Mouse (Mus musculus) neural tube, embryonic 11.5 days (tissue): ENCODE data around the gene Slit3. TPM values are rescaled to one million over a fixed set of nuclear protein-coding genes. Genes with fewer than 3 reads are reported as not detected.

Source experiments
- ATAC-seq: fragments of 200-750 bp; cut with Nextera tagmentation; 2 replicates; pipeline ENCODE4 v1.8.0; 2017; ENCODE audit warnings: moderate number of reproducible peaks, mild to moderate bottlenecking, moderate TSS enrichment, moderate library complexity; ENCODE audit not compliant: insufficient read depth, low FRiP score, low TSS enrichment
- DNase-seq: peaks from one replicate; pipeline ENCODE4 v3.0.0-alpha.2; 2015; ENCODE audit warnings: low spot score
- H3K27ac ChIP-seq: fragments of 300-500 bp; sonication (generic); 2 replicates; pipeline ENCODE4 v1.5.1; 2014; ENCODE audit warnings: low read depth, mild to moderate bottlenecking, low read length
- H3K27me3 ChIP-seq: fragments of 300-500 bp; sonication (generic); 2 replicates; pipeline ENCODE4 v1.6.1; 2014; ENCODE audit warnings: mild to moderate bottlenecking, low read length, mixed read lengths; ENCODE audit not compliant: control insufficient read depth, insufficient read depth
- H3K36me3 ChIP-seq: fragments of 300-500 bp; sonication (generic); 2 replicates; pipeline ENCODE4 v1.6.1; 2014; ENCODE audit warnings: mild to moderate bottlenecking, low read length, moderate library complexity, mixed read lengths; ENCODE audit not compliant: control insufficient read depth, insufficient read depth
- H3K4me1 ChIP-seq: fragments of 300-500 bp; sonication (generic); 2 replicates; pipeline ENCODE4 v1.6.1; 2014; ENCODE audit warnings: low read length, mixed read lengths; ENCODE audit not compliant: control insufficient read depth, insufficient read depth
- H3K4me2 ChIP-seq: fragments of 300-500 bp; sonication (generic); 2 replicates; pipeline ENCODE4 v1.6.1; 2014; ENCODE audit warnings: low read depth, mild to moderate bottlenecking, moderate library complexity
- H3K4me3 ChIP-seq: fragments of 300-500 bp; sonication (generic); 2 replicates; pipeline ENCODE4 v1.5.1; 2014; ENCODE audit warnings: low read depth, low read length
- H3K9ac ChIP-seq: fragments of 300-500 bp; sonication (generic); 2 replicates; pipeline ENCODE4 v1.6.1; 2014; ENCODE audit warnings: mild to moderate bottlenecking, low read length
- H3K9me3 ChIP-seq: fragments of 300-500 bp; sonication (generic); 2 replicates; pipeline ENCODE4 v1.6.1; 2016; ENCODE audit warnings: low read length; ENCODE audit not compliant: control insufficient read depth
- WGBS: fragments of 180-500 bp; shearing (Covaris S2); extraction: QIAGEN DNeasy Blood & Tissue Kit; methylation state at CpG from one replicate; pipeline ENCODE4 v1.1.7; 2014; 5-methylcytosine and 5-hydroxymethylcytosine counted together
- polyA plus RNA-seq: library from polyadenylated mRNA; unstranded; fragments of >200 nt; fragmentation: Nextera tagmentation; extraction: Ambion mirVana; gene quantifications from 2 replicates; pipeline ENCODE4 v1.2.1, GENCODE M21; 2014

Slit3 gene
- polyA plus RNA-seq, 1 experiment from 2014 or later = 41.3 TPM

GRCm38 (mm10) chr11:35603946-35604345 lies 482.9 kb downstream of the Slit3 start:
- Histone ChIP-seq H3K36me3 (peaks cover 2% of the 10 kb centered on the region; the same call in 1 of the 2 replicates), H3K9me3 (no peaks in the 10 kb centered on the region), H3K27ac (no peak overlapping the region), H3K27me3 (no peaks in the 10 kb centered on the region), H3K4me1 (peaks cover 5% of the 10 kb centered on the region; the same call in 1 of the 2 replicates), H3K4me2 (no peak overlapping the region), H3K4me3 (no peak overlapping the region), H3K9ac (no peak overlapping the region)
- no peak for DNase-seq
- no peak for ATAC-seq
- 78% methylated on average over 6 of the region's 6 CpGs for WGBS

- H3K4me2 ChIP-seq = no peak overlapping the region
- peaks cover 5% of the 10 kb centered on the region; the same call in 1 of the 2 replicates for H3K4me1 ChIP-seq
- H3K27ac ChIP-seq = no peak overlapping the region
- ATAC-seq = no peak
- WGBS = 83% methylated on average over 18 of the region's 18 CpGs
- no peaks in the 10 kb centered on the region for H3K27me3 ChIP-seq
- H3K36me3 ChIP-seq = peaks cover 2% of the 10 kb centered on the region; the same call in 1 of the 2 replicates
- no peak overlapping the region for H3K9ac ChIP-seq
- H3K4me3 ChIP-seq = no peak overlapping the region
- no peak for DNase-seq
- H3K9me3 ChIP-seq = no peaks in the 10 kb centered on the region
Measured at GRCm38 (mm10) chr11:35604848-35605790, 484.1 kb downstream of the Slit3 start.

DNA sequence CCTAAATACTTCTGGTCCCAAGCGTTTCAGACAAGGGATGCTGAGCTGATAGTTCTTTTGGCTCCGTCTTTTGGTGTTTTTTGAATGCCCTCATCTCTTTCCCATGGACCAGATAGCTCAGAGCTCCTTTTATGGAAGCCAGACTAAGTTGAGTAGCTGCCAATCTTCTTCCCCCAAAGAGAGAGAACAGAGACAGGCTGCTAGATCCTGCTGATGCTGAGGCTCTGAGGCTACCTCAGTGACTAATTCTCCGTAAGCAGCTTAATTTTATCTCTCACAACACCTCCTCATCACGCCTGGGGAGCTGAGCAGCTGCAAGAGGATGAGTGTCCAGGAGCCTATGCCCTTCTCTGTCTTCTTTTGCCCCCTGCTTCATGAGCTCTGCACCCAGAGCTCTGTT lies 486.2 kb downstream of the Slit3 start:
- Histone ChIP-seq H3K9me3 (no peaks in the 10 kb centered on the region), H3K27me3 (no peaks in the 10 kb centered on the region), H3K36me3 (peaks cover 2% of the 10 kb centered on the region; the same call in 1 of the 2 replicates), H3K9ac (no peak overlapping the region), H3K4me3 (no peak overlapping the region), H3K4me1 (peaks cover 6% of the 10 kb centered on the region; the same call in 1 of the 2 replicates), H3K4me2 (no peak overlapping the region), H3K27ac (no peak overlapping the region)
- ATAC-seq = no peak
- 87% methylated on average over 4 of the region's 4 CpGs for WGBS
- no peak for DNase-seq

GRCm38 (mm10) chr11:35608794-35609193 lies 487.8 kb downstream of the Slit3 start:
- peaks cover 2% of the 10 kb centered on the region; the same call in 1 of the 2 replicates for H3K36me3 ChIP-seq
- WGBS = 64% methylated on average over 5 of the region's 5 CpGs
- no peaks in the 10 kb centered on the region for H3K9me3 ChIP-seq
- H3K27ac ChIP-seq = no peak overlapping the region
- ATAC-seq = no peak
- DNase-seq = no peak
- no peak overlapping the region for H3K9ac ChIP-seq
- H3K4me2 ChIP-seq = no peak overlapping the region
- H3K4me1 ChIP-seq = 0 out of 2 replicates have a peak, but pooled peaks cover 4% of the 10 kb centered on the region
- no peaks in the 10 kb centered on the region for H3K27me3 ChIP-seq
- no peak overlapping the region for H3K4me3 ChIP-seq

DNA sequence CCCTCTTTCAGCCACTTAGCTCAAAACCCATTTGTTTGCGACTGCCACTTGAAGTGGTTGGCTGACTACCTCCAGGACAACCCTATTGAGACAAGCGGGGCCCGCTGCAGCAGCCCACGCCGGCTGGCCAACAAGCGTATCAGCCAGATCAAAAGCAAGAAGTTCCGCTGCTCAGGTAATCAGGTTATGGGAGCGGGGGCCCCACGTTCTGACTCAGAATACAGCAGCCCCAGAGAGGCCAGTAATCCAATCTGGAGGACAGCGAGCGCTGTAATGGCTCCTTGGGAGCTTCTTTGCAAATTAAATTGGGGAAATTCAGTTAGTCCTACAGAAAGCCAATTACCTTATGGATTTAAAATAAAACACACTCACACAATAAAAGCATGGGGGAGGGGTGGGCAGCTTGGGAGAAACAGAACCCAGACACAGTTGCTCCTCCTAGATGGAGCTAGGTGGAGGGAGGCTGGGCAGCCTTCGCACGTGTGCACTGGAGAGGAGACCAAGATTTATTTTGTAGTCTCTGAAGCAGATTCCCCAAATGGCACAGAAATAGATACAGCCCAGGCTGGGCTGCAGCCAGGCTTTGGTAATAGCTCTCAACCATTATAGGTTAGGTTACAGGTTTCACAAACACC lies 491.4 kb downstream of the Slit3 start:
- H3K27me3 ChIP-seq = no peaks in the 10 kb centered on the region
- no peak for DNase-seq
- no peak overlapping the region for H3K9ac ChIP-seq
- no peaks in the 10 kb centered on the region for H3K9me3 ChIP-seq
- no peak overlapping the region for H3K27ac ChIP-seq
- H3K4me1 ChIP-seq = 0 out of 2 replicates have a peak, but pooled peaks cover 4% of the 10 kb centered on the region
- H3K36me3 ChIP-seq = no peaks in the 10 kb centered on the region
- H3K4me2 ChIP-seq = no peak overlapping the region
- WGBS = 54% methylated on average over 13 of the region's 13 CpGs
- no peak for ATAC-seq
- no peak overlapping the region for H3K4me3 ChIP-seq

DNA sequence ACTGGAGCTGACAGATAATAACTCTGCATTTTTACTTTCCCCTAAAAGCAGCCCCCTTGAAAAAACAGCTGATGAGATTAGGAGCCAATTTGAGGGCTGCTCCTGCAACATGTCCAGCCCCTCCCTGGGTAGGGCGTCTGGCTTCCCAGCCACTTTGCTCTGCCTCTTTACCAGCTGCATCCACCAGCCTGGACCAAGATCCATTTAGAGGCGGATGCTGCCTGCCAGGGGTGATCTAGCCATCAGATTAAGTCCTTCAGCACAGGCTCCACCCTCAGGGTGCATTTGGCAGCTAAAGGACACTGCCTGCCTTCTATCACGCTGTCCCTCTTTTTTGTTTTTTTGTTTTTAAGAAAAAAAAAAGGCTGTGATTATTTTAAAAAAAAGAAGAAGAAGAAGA lies 493.5 kb downstream of the Slit3 start:
- ATAC-seq (no peak), DNase-seq (no peak)
- WGBS = 66% methylated on average over 3 of the region's 3 CpGs
- H3K9me3 ChIP-seq = no peaks in the 10 kb centered on the region
- H3K4me2 ChIP-seq = no peak overlapping the region
- 0 out of 2 replicates have a peak, but pooled peaks cover 4% of the 10 kb centered on the region for H3K4me1 ChIP-seq
- no peak overlapping the region for H3K27ac ChIP-seq
- no peaks in the 10 kb centered on the region for H3K36me3 ChIP-seq
- H3K4me3 ChIP-seq = no peak overlapping the region
- no peaks in the 10 kb centered on the region for H3K27me3 ChIP-seq
- H3K9ac ChIP-seq = no peak overlapping the region

DNA sequence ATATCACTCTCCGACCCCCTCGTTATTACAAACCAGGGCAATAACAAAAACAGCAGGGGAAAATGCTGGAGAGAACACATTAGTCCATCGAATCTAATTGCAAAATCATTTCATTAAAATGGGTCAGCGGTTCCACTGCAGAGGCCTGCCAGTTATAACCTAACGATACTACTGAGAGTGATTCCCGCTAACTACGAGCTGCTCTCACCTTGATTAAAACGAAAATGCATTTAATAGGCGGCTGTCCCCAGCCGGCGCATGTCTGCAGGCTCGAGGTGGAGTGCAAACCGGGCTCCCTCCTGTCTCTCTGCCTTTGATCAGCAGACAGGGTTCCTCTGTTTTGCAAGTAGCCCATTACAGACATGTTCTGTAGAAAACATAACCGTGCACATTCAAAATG lies 498.4 kb downstream of the Slit3 start:
- no peaks in the 10 kb centered on the region for H3K36me3 ChIP-seq
- no peak overlapping the region for H3K4me2 ChIP-seq
- 85% methylated on average over 14 of the region's 14 CpGs for WGBS

DNA sequence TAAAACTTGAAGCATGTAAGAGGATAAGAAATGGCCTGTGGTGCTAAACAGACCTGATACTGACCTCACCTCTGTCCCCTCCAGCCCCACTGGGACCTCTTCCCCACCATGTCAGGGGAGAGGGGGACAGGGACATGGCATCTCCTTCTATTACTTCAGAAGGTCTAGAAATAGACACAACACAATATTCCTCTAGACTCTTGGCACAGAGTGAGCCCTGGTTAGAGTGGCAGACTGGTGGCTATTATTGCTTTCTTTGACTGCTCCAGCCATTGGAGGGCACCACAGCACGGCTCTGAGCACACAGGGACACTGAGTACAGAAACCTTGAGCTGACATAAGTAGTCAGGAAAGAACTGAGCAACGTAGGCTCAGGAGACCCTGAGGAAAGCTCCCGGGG lies 501.7 kb downstream of the Slit3 start:
- Histone ChIP-seq H3K9ac (no peak overlapping the region), H3K36me3 (no peaks in the 10 kb centered on the region), H3K4me2 (no peak overlapping the region), H3K27me3 (no peaks in the 10 kb centered on the region), H3K4me3 (no peak overlapping the region), H3K9me3 (no peaks in the 10 kb centered on the region), H3K27ac (no peak overlapping the region), H3K4me1 (no peaks in the 10 kb centered on the region)
- 88% methylated on average over 3 of the region's 3 CpGs for WGBS
- DNase-seq = no peak
- ATAC-seq = no peak

More for the DNA sequence above, 498.4 kb downstream of the Slit3 start:
- no peaks in the 10 kb centered on the region for H3K27me3 ChIP-seq
- no peaks in the 10 kb centered on the region for H3K4me1 ChIP-seq
- no peaks in the 10 kb centered on the region for H3K9me3 ChIP-seq
- no peak for DNase-seq
- no peak overlapping the region for H3K27ac ChIP-seq
- H3K4me3 ChIP-seq = no peak overlapping the region
- no peak overlapping the region for H3K9ac ChIP-seq
- ATAC-seq = no peak
